Mouse (Mus musculus) megakaryocyte, adult 5-6 weeks (primary cell): ENCODE data around the gene Fig4. TPM values are rescaled to one million over a fixed set of nuclear protein-coding genes. Genes with fewer than 3 reads are reported as not detected.

Experiments used
- ATAC-seq: 2 replicates; pipeline ENCODE4 v1.8.0; 2016; ENCODE audit warnings: mild to moderate bottlenecking, inconsistent platforms; ENCODE audit not compliant: poor library complexity, severe bottlenecking
- total RNA-seq, 2 experiments: library from RNA; stranded (forward) in 1 of 2; stranded (reverse) in 1 of 2; fragments of 153-499, 151-499 nt in 1 of 2; fragments of 221-1000, 200-1000 nt in 1 of 2; gene quantifications; 2 replicates each; pipeline versions ENCODE4 v1.2.3 to v1.2.4; 2015 to 2017

The Fig4 gene
- total RNA-seq, 2 experiments from 2014 or later = 25.9 to 32.1 TPM

GRCm38 (mm10) chr10:41261889-41262288 lies 41.2 kb downstream of the Fig4 start:
- ATAC-seq = no peak

GRCm38 (mm10) chr10:41261218-41261617 lies 41.8 kb downstream of the Fig4 start:
- no peak for ATAC-seq

GRCm38 (mm10) chr10:41260243-41261006 lies 42.6 kb downstream of the Fig4 start:
- no peak for ATAC-seq

- ATAC-seq = no peak
Observed at GRCm38 (mm10) chr10:41250749-41251065, 52.4 kb downstream of the Fig4 start.

GRCm38 (mm10) chr10:41250045-41250748 lies 52.9 kb downstream of the Fig4 start:
- no peak for ATAC-seq

- no peak for ATAC-seq
Observed at GRCm38 (mm10) chr10:41249006-41249659, 53.9 kb downstream of the Fig4 start.

- no peak for ATAC-seq
Observed at GRCm38 (mm10) chr10:41247800-41248473, 55.1 kb downstream of the Fig4 start.

GRCm38 (mm10) chr10:41246111-41246510 lies 56.9 kb downstream of the Fig4 start:
- no peak for ATAC-seq

GRCm38 (mm10) chr10:41245477-41245876 lies 57.6 kb downstream of the Fig4 start:
- ATAC-seq = no peak

- no peak for ATAC-seq
Observed at GRCm38 (mm10) chr10:41245028-41245427, 58.0 kb downstream of the Fig4 start.

- no peak for ATAC-seq
Observed at GRCm38 (mm10) chr10:41243930-41244329, 59.1 kb downstream of the Fig4 start.

- no peak for ATAC-seq
Observed at GRCm38 (mm10) chr10:41241558-41242242, 61.4 kb downstream of the Fig4 start.

GRCm38 (mm10) chr10:41241080-41241479 lies 62.0 kb downstream of the Fig4 start:
- ATAC-seq = no peak

GRCm38 (mm10) chr10:41236020-41236419 lies 67.0 kb downstream of the Fig4 start:
- no peak for ATAC-seq

- no peak for ATAC-seq
Observed at GRCm38 (mm10) chr10:41235584-41235983, 67.5 kb downstream of the Fig4 start.

- no peak for ATAC-seq
Observed at GRCm38 (mm10) chr10:41235159-41235558, 67.9 kb downstream of the Fig4 start.

GRCm38 (mm10) chr10:41234552-41234951 lies 68.5 kb downstream of the Fig4 start:
- ATAC-seq = no peak

GRCm38 (mm10) chr10:41233140-41233539 lies 69.9 kb downstream of the Fig4 start:
- no peak for ATAC-seq

GRCm38 (mm10) chr10:41231163-41231835 lies 71.8 kb downstream of the Fig4 start:
- ATAC-seq = no peak

GRCm38 (mm10) chr10:41227626-41228025 lies 75.4 kb downstream of the Fig4 start:
- no peak for ATAC-seq
